Mouse (Mus musculus) kidney, adult 2 months (tissue): ENCODE measurements at regions not wholly inside any gene's neighbourhood (a gene's known extent, or its start where the extent isn't known, plus 50 kb on each side); places are given as distances from the start of the nearest gene placed in this dataset.

Source experiments
- CTCF ChIP-seq: fragments of 200-500 bp; conservative IDR thresholded peaks from 2 replicates; pipeline ENCODE4 v1.5.1; 2011; ENCODE audit warnings: low read depth, mild to moderate bottlenecking, control low read depth, low read length, moderate library complexity, mixed read lengths; ENCODE audit not compliant: insufficient read depth, insufficient read length
- POLR2A ChIP-seq: fragments of 200-500 bp; IDR thresholded peaks from one replicate; pipeline ENCODE4 v1.6.1; 2011; ENCODE audit warnings: low read depth, low read length, control low read depth

GRCm38 (mm10) chr11:21430021-21430420, 59.0 kb upstream of the Ugp2 start:
- no peak for TF ChIP-seq POLR2A
- TF ChIP-seq CTCF, result no peak
